Mouse (Mus musculus) right cerebral cortex, postnatal 14 days (tissue): ENCODE results near the gene Phf19.
A peak's percentile ranks its signal among the peaks of the same experiment; 100 is the strongest.

Experiments used
- DNase-seq: peaks from one replicate; pipeline ENCODE4 v3.0.0; 2022

Phf19 gene

DNA sequence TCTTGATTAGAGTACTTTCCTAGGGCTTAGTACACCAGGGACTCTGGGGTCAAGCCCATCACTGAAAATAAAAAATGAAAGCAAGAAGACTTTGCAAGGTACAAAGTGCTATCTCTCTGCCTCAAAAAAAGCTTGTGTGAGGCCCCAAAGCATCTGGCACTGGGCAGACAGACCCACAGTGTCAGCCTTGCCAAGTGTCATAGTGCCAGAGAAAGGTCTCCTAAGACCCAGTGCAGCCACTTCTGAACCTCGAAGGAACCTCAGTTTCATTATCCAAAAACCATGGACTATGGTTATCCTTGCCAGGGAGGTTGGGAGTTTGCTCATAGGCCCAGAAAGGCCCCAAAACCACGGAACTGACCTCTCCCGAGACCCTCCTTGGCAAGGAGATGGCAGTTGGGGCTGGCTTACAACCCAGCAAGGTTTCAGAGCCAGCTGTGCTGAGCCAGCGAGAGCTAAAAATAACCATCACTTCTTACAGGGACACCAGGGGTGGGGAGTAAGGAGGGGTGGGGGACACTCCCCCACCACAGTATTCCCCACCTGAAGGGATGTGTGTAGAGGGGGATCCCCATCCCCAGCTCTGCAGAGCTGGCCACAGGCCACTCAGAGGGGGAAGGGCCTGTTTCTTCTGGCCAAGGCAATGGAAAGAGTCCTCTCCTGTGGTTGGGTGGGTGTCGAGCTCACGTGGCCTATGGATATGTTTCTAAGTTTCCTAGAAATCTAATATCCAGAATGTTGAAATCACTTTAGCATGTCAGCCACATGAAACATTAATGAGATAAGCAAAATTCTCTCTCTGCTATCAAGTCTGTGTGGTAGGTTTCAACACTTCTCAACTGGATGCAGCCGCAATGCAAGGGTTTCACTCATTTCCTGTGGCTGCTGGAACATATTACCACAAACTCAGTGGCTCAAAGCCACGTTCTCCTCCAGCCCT is 24.7 kb upstream of the Phf19 start:
- DNase-seq: no peak

DNA sequence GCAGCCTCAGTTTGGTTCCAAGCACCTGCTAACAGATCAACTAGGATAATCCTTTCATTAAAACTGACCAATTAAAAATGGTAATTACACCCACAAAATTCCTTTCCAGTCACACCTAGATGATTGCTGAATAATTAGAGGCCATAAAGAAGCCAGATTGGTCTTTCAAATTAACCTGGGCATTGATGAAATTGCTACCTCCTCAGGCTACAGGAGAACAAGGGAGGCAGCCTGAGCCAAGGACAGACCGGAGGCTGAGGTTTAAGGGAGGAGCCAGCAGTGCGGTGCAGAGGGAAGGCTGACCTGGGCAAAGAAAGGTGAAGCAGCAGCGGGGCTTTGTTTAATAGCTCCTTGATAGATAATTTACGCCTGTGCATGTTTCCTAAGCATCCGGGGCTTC is 23.6 kb upstream of the Phf19 start:
- no peak for DNase-seq

DNA sequence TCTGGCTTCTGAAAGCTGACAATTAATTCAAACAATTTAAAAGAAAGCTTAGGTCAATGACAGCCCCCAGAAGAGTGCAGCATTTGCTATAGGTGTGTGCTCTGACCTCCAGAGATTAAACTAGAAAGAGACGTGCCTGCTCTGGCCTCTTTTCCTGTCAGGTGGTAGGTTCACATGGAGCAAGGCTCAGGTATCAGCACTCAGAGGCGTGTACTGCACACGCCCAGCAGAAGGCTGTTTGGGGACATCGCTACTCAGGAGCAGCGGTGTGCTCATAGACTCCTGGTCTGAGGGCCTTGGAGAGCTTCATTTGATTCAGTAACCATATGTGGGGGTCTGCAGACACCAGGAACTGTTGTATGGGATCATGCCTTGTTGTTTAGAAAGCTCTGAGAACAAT is 13.5 kb upstream of the Phf19 start:
- no peak for DNase-seq

DNA sequence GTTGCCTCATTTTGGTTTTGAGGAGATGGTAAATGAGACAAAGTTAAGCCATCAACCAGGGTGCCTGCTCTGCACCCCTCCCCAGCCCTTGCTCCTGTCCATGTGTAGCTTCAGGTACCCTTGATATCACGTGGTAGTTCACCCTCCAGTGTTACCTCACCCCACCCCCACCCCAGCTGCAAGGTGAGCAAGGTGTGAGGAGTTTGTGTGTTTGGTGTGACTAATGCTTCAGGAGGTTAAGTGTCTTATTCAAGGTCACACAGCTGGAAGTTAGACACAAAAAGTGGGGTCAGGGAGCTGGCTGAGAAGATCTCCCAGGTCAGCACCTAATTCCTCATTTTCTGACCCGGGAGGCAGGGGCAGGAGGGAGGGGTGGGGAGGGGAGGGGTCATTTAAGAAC is 8.9 kb upstream of the Phf19 start:
- no peak for DNase-seq

DNA sequence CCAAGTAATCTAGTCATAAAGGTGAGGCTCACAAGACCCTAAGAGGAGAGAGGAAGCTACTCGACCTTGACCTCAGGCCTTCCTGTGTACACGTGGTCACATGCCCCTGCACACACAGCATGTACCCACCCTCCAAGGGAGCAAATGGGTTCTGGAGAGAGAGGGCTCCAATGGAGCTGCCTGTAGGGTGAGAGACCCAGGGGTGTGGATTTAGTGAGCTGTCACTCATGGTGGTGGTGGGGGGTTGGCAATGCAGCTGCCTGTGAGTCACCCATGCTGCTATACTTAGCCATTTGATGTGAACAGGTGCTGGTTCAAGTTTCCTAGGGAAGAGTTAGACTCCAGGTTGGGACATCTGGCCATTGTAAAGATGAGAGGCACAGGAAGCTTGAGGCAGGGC is 6.3 kb upstream of the Phf19 start:
- DNase-seq: no peak

DNA sequence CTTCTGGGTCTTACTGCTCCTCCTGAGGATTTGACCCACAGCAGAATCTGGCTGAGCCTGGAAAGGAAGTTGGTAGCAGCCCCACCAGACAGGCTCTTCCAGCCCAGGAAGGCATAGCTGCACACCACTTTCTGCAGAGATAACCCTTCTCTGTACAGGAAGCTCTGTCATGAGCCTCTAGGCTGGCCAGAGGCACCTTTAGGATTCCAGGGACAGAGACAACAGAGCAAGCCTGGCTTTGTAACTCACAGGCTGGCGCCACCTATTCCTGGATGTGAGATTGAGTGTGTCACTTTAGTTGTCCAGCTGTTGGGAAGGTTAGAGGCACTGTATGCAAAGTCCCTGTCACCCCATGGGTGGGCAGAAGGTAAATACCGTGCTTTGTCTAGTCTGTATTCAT is 1.3 kb upstream of the Phf19 start:
- no peak for DNase-seq

DNA sequence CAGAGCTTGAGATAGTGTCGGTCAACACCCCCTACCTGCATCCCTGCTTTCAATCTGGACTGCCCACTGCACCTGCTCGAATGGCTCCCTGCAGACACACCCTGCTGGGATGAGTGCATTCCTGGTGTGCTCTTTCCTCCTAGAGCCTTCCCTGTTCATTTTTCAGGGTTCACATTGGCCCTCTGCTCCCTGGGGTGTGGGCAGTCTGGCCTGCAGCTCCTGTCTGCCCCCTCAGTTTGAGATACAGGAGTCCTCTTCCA is 927 bp upstream of the Phf19 start:
- no peak for DNase-seq

DNA sequence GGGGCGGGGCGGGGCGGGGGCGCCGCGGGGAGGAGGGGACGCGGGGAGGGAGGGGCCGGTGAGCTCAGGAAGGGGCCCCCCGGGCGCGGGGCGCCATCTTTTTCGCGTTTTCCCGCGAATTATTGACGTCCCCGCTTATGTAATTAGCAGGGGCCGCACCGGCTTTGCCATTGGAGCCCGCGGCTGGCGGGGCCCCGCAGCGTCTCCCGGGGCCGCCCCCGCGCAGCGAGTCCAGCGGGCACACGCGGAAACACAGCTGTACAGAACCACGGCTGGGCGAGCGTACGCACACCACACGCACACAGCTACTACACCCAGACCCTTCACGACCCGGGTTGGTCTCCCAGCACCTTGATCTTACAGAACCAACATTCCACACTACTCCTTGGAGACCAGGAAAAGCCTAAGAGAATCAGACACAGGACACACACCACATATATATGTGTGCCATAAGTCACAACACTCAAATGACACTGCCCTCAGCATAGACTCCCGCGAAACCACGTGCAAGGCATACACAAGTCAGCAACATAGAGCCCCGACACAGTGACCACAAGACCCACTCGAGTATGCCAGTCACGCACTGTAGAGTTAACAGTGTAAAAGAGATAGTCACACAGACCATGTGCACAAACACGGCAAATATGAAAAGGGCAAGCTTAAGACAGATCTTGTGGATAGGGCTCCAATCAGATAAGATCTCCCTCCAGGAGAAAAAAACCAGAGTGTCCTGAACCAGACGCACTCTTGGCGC is 420 bp upstream of the Phf19 start:
- DNase-seq: peak; percentile 41

DNA sequence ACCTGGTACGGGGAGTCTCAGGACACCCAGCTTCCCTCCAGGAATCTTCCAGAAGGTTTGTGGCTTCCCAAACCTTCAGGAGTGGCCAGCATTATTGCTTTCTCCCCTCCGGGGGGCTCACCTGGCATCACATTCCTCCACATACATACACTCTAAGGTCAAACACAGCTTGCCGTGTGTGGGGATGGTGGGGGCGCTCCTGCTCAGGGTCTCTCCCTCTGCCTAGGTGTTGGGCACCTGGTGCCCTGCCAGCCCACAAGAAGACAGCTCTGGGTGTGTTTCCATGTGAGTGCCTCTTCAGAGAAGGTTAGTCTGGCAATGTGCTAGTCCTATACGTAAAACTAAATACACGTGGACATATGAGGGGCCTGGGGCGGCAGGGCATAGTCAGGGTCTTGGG is 1.2 kb downstream of the Phf19 start:
- DNase-seq: no peak

DNA sequence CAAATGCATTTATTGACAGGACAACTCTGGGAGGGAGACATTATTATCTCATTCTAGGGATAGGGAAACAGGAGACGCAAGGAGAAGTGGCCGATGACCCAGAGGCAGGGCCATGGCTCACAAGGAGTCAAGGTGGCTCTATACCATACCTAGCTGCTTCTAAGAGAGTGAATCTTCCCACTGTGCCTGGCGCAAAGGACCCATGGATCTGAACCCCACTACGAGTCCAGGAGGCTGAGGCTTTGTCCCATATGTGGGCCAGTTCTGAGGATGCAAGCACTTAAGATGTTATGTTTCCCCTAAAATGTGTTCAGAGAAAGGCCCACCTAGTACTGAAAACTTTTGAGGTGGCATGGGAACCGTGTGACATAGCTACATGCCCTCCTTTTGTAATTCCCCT is 2.0 kb downstream of the Phf19 start:
- no peak for DNase-seq

DNA sequence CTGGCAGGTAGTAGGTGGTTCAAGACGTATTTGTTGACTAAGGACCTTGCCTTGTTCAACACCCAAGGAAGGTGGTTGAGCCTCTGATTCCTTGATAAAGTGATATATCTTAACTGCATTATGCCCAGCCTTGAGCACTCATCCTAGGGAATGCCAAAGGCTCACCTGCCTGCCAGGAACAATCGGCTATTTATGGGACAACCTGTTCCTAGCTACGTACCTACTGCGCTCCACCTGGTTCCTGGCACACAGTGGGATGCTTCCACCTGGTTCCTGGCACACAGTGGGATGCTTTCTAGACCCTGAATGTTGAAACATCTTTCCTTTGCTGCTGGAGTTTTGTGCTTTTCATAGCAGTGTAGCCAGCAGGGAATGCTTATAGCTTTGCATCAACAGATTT is 4.1 kb downstream of the Phf19 start:
- no peak for DNase-seq

DNA sequence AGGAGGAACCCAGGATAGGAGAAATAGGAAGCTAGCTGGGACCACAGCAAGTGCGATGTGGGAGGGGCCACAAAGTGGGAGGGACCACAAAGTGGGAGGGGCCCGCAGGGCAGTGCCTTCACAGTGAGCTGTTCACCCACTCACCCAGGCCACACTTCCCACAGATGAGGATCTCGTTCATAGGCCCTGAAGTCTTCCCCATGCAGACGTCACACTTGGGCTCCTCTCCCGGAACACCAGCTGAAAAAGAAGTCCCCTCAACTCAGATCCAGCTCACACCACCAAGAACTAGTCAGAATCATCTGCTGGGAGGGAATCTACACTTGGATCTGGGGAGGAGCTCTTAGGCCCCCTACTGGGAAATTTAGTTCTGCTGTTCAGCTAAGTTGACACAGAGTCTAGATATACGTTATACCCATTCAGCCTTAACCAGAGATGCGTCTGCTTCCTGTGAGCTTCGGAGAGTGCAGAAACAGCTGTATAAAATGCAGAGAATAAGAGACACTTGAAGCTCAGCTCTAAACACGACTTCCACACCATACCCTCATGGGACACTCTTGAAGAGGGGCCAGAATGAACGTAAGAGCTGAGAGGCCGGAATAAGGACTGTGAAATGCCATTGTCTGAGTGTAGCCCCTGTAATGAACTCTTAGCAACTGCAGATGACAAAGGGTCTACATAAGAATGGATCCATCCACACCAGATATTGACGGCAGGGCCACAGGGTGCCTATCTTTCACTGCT is 6.8 kb downstream of the Phf19 start:
- peak; percentile 38 for DNase-seq

DNA sequence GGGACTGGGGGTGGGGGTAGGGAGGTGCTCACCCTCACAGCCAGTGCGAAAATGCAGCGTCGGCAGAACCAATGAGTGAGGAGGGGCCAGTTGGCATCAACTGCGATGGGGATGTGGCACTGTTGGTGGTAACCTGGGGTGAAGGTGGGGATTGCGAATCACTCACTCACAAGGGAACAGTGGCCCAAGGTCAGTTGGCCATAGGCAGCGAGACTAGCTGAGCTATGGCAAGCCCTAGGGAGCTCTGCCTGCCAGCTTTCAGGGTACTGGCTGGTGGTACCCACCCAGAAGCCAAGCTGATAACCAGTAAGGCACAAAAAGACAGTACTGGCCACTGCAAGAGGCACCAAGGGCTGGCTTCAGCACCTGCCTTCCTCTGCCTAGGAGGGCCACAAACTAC is 7.4 kb downstream of the Phf19 start:
- no peak for DNase-seq

DNA sequence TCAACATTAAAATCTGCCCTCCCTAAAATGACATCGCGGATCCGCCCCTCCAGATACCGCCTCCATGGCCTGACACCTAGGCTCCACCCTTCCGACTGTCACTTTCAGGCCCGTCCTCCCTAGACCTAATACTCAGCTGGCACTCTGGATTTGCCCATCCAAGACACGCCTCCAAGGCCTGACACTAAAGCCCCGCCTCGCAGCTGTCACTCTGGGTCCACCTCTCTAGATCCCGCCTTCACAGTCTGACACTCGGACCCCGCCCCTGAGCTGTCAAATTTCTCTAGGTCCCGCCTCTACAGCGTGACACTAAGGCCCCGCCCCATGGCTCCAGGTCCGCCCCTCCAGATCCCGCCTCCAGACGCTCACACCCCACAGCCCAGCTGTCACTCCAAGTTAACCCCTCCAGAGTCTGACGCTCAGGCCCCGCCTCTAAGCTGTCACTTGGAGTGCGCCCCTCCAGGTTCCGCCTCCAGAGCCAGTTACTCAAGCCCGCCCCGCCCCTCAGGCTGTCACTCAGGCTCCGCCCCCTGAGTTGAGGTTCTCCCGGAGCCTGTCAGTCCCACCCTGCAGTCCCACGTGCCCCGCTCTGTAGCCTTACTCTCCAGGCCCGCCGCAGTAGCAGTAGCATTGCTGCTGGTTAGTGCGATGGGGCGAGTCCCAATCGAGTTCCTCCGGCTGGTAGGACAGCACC is 8.8 kb downstream of the Phf19 start:
- peak; percentile 97 for DNase-seq

DNA sequence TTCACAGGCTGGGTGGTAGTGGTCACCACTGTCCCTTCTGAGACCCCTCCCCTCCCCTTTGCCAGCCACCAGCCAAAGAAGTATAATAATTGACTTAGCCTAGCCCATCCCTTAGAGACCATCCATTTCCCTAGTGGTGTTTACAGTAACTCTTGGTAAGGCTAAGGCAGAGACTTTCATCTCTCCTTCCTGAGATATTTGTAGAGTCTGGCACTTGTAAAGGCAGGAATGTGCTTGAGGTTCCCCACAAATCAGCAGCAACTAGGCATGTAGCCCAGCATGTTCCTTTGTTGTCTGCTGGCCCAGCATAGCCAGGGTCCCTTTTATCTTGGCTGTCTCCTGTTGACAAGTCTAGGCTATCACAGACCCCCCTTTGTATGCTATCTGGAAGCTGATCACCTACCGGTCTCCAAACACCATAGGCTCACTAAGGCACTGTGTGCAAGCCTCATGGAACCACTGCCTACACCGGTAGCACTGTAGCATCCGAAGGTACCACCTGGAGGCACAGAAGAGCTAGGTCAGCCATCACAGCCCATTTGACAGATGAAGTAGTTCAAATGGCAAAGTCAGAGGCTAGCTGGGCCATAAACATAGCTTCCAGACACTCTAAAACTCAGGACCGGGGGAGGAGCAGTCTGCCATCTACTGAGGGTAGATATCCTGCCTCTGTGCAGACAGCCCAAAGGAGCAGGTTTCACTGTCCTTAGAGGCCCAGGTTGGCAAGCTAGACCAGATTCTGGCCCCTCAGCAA is 10.0 kb downstream of the Phf19 start:
- no peak for DNase-seq

DNA sequence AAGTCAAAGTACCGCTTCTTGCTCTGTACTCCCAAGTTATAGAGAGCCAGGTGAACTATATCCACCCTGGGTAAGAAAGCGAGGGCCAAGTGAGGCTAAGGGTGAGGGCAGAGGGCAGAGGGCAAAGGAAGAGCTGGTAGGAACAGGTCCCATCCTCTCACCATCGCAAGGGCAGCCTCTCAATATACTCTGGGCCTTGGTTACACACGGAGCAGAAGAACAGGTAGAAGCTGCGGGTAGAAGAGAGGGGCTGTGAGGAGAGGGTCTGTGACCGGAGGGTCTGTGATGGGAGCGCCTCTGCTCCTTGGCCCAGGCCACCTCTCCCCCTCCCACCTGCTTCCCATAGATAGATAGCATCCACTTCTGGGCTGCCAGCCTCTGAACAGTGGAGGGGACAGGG is 10.6 kb downstream of the Phf19 start:
- DNase-seq: no peak

DNA sequence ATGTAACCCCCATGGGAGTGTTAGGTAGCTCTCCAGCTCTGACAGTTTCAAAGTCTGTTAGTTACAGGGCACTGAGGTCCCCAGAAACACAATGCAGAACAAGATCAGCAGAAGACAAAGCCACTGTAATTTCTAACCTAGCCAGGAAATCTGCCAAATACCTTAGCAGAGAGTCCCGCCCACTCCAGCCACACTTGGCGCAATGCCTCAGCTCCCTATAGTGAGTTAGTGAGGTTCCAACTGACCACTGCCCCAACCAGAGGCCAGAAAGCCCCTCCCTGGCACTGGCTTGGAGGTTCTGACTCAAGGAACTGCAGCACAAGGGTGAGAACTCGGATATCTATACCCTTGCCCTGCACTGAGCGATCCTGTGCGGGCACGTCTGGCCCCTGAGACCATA is 11.1 kb downstream of the Phf19 start:
- DNase-seq: no peak

DNA sequence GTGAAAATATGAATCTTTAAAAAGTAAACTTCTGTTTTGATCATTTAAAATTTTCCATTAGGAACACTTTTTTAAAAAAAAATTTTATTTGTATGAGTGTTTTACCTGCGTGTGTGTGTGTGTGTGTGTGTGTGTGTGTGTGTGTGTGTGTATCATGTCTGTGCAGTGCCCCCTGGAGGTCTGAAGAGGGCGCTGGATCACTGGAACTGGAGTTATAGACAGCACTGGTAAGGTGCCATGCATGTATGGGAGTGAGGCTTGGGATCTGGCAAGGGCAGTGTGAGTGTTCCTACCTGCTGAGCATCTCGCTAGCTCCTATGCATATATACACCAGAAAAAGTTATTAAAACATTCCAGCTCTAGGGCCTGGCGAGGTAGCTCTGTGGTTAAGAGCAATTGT is 12.1 kb downstream of the Phf19 start:
- no peak for DNase-seq

DNA sequence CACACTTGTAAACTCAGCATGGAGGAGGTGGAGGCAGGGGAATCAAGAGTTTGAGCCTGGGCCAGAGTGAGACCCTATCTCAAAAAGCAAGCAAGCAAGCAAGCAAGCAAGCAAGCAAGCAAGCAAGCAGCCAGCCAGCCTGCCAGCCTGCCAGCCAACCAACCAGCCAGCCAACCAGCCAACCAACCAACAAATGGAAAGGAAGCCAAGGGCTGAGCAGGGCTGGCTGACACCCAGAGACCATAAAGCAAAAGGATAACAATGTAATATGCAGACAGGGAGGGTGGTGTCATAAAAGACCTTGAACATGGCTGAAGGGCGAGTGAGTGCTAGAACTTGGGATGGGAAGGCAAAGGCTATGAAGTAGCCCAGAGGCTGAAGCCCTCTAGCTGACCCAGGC is 13.4 kb downstream of the Phf19 start:
- no peak for DNase-seq

DNA sequence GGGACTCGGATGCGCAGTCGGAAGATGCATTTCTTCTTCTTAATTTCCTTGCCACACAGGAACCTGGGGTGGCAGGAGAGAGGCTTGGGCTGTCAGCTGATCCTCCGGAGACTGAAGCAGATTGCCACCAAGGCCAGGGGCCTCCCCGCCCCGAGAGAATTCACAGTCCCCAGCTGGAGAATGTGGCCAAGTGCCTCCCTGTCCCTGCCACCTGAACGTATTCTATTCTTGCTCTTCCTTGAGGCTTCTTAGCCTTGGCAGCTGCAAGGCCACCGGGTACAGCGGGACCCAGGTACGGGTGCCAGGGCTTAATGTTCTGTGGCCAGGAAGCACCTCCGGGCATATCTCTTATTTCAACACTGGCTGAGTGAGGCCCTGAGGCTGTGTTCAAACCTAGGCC is 14.1 kb downstream of the Phf19 start:
- DNase-seq: no peak

DNA sequence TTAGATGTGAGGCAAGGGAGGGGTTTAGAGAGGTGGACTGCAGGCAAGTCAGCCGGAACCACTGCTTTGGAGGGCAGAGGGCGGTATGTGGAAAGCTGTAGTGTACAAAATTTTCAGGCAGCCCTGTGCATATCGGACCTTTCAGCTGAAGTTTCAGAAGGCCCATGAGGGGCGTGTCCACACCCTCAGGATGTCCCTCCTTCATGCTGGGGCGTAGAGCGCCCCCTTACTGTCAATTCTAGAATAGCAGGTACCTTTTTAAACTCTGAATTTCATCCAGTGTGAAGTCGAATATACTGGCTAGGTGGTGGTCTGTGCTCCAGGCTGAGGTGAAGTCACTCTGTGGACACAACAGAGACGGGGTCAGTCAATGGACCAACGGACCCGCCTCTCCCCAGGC is 16.0 kb downstream of the Phf19 start:
- DNase-seq: no peak

DNA sequence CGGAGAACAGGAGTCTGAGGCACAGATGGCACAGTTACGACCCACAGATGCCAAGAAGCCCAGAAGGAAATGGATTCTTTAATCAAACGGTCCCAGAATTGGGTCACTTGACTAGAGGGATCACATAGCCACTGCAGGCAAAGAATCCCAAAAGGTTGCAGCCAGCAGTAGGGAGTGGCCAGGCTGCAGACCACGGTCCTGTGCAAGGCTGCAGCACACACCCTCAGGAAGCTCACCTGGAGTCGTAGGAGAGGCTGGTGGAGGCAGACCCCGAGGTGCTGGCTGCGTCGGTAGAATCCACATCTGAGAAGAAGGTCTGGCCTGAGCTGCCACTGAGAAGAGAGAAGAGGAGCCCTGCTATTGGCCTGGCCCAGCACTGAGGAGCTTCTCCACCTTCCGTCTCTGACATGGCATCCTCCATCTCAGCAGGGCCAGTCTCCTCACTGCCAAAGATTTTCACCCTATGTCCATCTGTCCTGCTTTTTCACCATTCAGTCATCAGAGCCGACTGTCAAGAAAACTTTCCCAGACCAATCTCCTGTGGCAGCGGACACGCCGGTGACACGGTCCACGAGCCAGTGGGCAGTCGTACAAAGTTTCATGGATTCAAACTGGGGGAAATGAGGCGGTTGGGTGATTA is 16.9 kb downstream of the Phf19 start:
- no peak for DNase-seq
